Comparison of ENCODE assay signal across 26 mouse cellular contexts in genomic region chr1:139029521-139029920, GRCm38 (mm10).
DNase-seq lines count a peak whose midpoint lies in the region; ATAC-seq and TF ChIP-seq lines count a peak whose summit lies in the region.
"Had no signal": no experiment of that assay in that cellular context is flagged by ENCODE, and none has a peak within 500 bp of the region (broad histone marks: within the 10 kb centered on the region; RNA-seq: fewer than 3 reads in every experiment).

No protein-coding gene starts in this region.

- ATAC-seq in heart, embryonic 11.5 days (replicated peaks; ENCODE audit: insufficient number of reproducible peaks, low FRiP score, low TSS enrichment): no peak
- peak; percentile 48 for ATAC-seq in liver, embryonic 16.5 days (ENCODE audit: low read depth)
- ATAC-seq in liver, embryonic 11.5 days (replicated peaks; ENCODE audit: low FRiP score): no peak
- peak; percentile 68 for ATAC-seq in heart, embryonic 14.5 days (ENCODE audit: insufficient number of reproducible peaks, insufficient read depth, low FRiP score, low read depth)
- no peak for ATAC-seq in liver, postnatal 0 days
- ATAC-seq: forebrain, embryonic 16.5 days; midbrain, embryonic 15.5 days had no signal

- H3K9me3 ChIP-seq in heart, embryonic 11.5 days (replicated peaks; ENCODE audit: control insufficient read depth, low read length): no peaks in the 10 kb centered on the region
- no peaks in the 10 kb centered on the region for H3K9me3 ChIP-seq in heart, embryonic 10.5 days
- H3K9me3 ChIP-seq in liver, embryonic 16.5 days (replicated peaks; ENCODE audit: control insufficient read depth, low read length): no peaks in the 10 kb centered on the region
- H3K9me3 ChIP-seq in liver, embryonic 11.5 days (ENCODE audit: control insufficient read depth, low read length): no peaks in the 10 kb centered on the region
- H3K9me3 ChIP-seq in heart, embryonic 14.5 days (ENCODE audit: control insufficient read depth, low read length): no peaks in the 10 kb centered on the region
- no peaks in the 10 kb centered on the region for H3K9me3 ChIP-seq in liver, postnatal 0 days (ENCODE audit: low read length)
- H3K9me3 ChIP-seq: forebrain, embryonic 10.5 days; G1E; hindbrain, embryonic 15.5 days; limb, embryonic 13.5 days; megakaryocyte, embryonic 14.5 days; midbrain, embryonic 15.5 days; neural tube, embryonic 13.5 days; stomach, embryonic 15.5 days had no signal

- H3K4me3 ChIP-seq in heart, embryonic 11.5 days (ENCODE audit: low read depth, low read length): no peak overlapping the region
- H3K4me3 ChIP-seq in heart, embryonic 10.5 days: no peak overlapping the region
- no peak overlapping the region for H3K4me3 ChIP-seq in liver, embryonic 16.5 days (ENCODE audit: low read depth, low read length)
- no peak overlapping the region for H3K4me3 ChIP-seq in liver, embryonic 11.5 days (ENCODE audit: low read depth, low read length)
- H3K4me3 ChIP-seq in heart, embryonic 14.5 days (ENCODE audit: control insufficient read depth in 1 of 2, insufficient read depth in 1 of 2, low read depth in 1 of 2, low read length in 2 of 2): no peak overlapping the region
- no peak overlapping the region for H3K4me3 ChIP-seq in liver, postnatal 0 days (ENCODE audit: low read depth, low read length)
- H3K4me3 ChIP-seq: forebrain, embryonic 10.5 days; hindbrain, embryonic 15.5 days; limb, embryonic 13.5 days; megakaryocyte, embryonic 14.5 days; midbrain, embryonic 15.5 days; neural tube, embryonic 13.5 days; stomach, embryonic 15.5 days had no signal

- DNase-seq in heart, embryonic 10.5 days (ENCODE audit: low spot score): no peak
- DNase-seq in liver, embryonic 11.5 days (ENCODE audit: low spot score): no peak
- DNase-seq in liver, postnatal 0 days: no peak
- DNase-seq in neural tube, embryonic 10.5 days (ENCODE audit: extremely low spot score, low spot score): no peak
- DNase-seq: adrenal gland, adult 2 months; B cell, adult 2 months; cerebellum, adult 11-12 months; cerebellum, postnatal 14 days; gastrocnemius, postnatal 14 days; layer of hippocampus, adult 9-11 months; lung, adult 2 months; lung, postnatal 36 days; thymus, postnatal 25 days had no signal

- no peaks in the 10 kb centered on the region for H3K36me3 ChIP-seq in heart, embryonic 11.5 days (ENCODE audit: control insufficient read depth, insufficient read depth, low read length)
- H3K36me3 ChIP-seq in heart, embryonic 10.5 days: no peaks in the 10 kb centered on the region
- H3K36me3 ChIP-seq in liver, embryonic 16.5 days (ENCODE audit: control insufficient read depth, insufficient read depth): no peaks in the 10 kb centered on the region
- no peaks in the 10 kb centered on the region for H3K36me3 ChIP-seq in liver, embryonic 11.5 days (ENCODE audit: control insufficient read depth, insufficient read depth, low read length)
- H3K36me3 ChIP-seq in heart, embryonic 14.5 days (ENCODE audit: control insufficient read depth, insufficient read depth, low read length): no peaks in the 10 kb centered on the region
- no peaks in the 10 kb centered on the region for H3K36me3 ChIP-seq in liver, postnatal 0 days (replicated peaks; ENCODE audit: insufficient read depth, low read length)
- H3K36me3 ChIP-seq: forebrain, embryonic 10.5 days; hindbrain, embryonic 15.5 days; limb, embryonic 13.5 days; midbrain, embryonic 15.5 days; neural tube, embryonic 13.5 days; stomach, embryonic 15.5 days had no signal

- no peak overlapping the region for H3K4me2 ChIP-seq in heart, embryonic 11.5 days
- H3K4me2 ChIP-seq in liver, embryonic 16.5 days (ENCODE audit: low read depth, low read length): no peak overlapping the region
- no peak overlapping the region for H3K4me2 ChIP-seq in liver, embryonic 11.5 days
- no peak overlapping the region for H3K4me2 ChIP-seq in heart, embryonic 14.5 days (ENCODE audit: low read length)
- H3K4me2 ChIP-seq in liver, postnatal 0 days (ENCODE audit: low read depth, low read length): no peak overlapping the region
- H3K4me2 ChIP-seq: hindbrain, embryonic 15.5 days; limb, embryonic 13.5 days; midbrain, embryonic 15.5 days; neural tube, embryonic 13.5 days; stomach, embryonic 15.5 days had no signal

- TF ChIP-seq EP300 in liver, postnatal 0 days (IDR thresholded peaks at IDR 0.05; ENCODE audit: low read depth): peak; percentile 47; the same call in 1 of the 2 replicates

- H3K27ac ChIP-seq in heart, embryonic 11.5 days (ENCODE audit: low read depth, low read length): 0 out of 2 replicates have a peak overlapping the region, but pooled peaks have one; percentile 3
- H3K27ac ChIP-seq in heart, embryonic 10.5 days: no peak overlapping the region
- H3K27ac ChIP-seq in liver, embryonic 16.5 days (ENCODE audit: low read length): no peak overlapping the region
- no peak overlapping the region for H3K27ac ChIP-seq in liver, embryonic 11.5 days (ENCODE audit: low read depth, low read length)
- H3K27ac ChIP-seq in heart, embryonic 14.5 days (replicated peaks in 1 of 2; ENCODE audit: control insufficient read depth in 1 of 2, insufficient read depth in 1 of 2, low read depth in 2 of 2, low read length in 2 of 2): peak overlapping the region; percentile 48 to 67; a peak in 3 of 4 replicates
- no peak overlapping the region for H3K27ac ChIP-seq in liver, postnatal 0 days (ENCODE audit: low read depth)
- H3K27ac ChIP-seq: forebrain, embryonic 10.5 days; hindbrain, embryonic 15.5 days; limb, embryonic 13.5 days; midbrain, embryonic 15.5 days; neural tube, embryonic 13.5 days; stomach, embryonic 15.5 days had no signal

- H3K9ac ChIP-seq in heart, embryonic 11.5 days (ENCODE audit: low read depth, low read length): no peak overlapping the region
- H3K9ac ChIP-seq in liver, embryonic 16.5 days (ENCODE audit: low read depth, low read length): no peak overlapping the region
- H3K9ac ChIP-seq in liver, embryonic 11.5 days (ENCODE audit: low read depth, low read length): no peak overlapping the region
- H3K9ac ChIP-seq in heart, embryonic 14.5 days (ENCODE audit: low read length): no peak overlapping the region
- H3K9ac ChIP-seq in liver, postnatal 0 days (replicated peaks): no peak overlapping the region
- H3K9ac ChIP-seq: hindbrain, embryonic 15.5 days; limb, embryonic 13.5 days; midbrain, embryonic 15.5 days; neural tube, embryonic 13.5 days; stomach, embryonic 15.5 days had no signal

- no peak for TF ChIP-seq CTCF in liver, postnatal 0 days (IDR thresholded peaks at IDR 0.05; ENCODE audit: low read depth)

- H3K27me3 ChIP-seq in heart, embryonic 11.5 days (ENCODE audit: control insufficient read depth, insufficient read depth, low read length): no peaks in the 10 kb centered on the region
- H3K27me3 ChIP-seq in heart, embryonic 10.5 days (ENCODE audit: insufficient read depth, poor library complexity, severe bottlenecking): no peaks in the 10 kb centered on the region
- H3K27me3 ChIP-seq in liver, embryonic 16.5 days (ENCODE audit: control insufficient read depth, insufficient read depth, low read depth, low read length): no peaks in the 10 kb centered on the region
- no peaks in the 10 kb centered on the region for H3K27me3 ChIP-seq in liver, embryonic 11.5 days (replicated peaks; ENCODE audit: control insufficient read depth, insufficient read depth, low read length)
- H3K27me3 ChIP-seq in heart, embryonic 14.5 days (ENCODE audit: control insufficient read depth, insufficient read depth, low read length): no peaks in the 10 kb centered on the region
- no peaks in the 10 kb centered on the region for H3K27me3 ChIP-seq in liver, postnatal 0 days (ENCODE audit: insufficient read depth, low read length)
- H3K27me3 ChIP-seq: CH12.LX; hindbrain, embryonic 15.5 days; limb, embryonic 13.5 days; megakaryocyte, embryonic 14.5 days; midbrain, embryonic 15.5 days; neural tube, embryonic 13.5 days; stomach, embryonic 15.5 days had no signal

- peaks cover 14% of the 10 kb centered on the region for H3K4me1 ChIP-seq in heart, embryonic 11.5 days (ENCODE audit: control insufficient read depth, insufficient read depth, low read length)
- H3K4me1 ChIP-seq in heart, embryonic 10.5 days: peaks cover 16% of the 10 kb centered on the region
- no peaks in the 10 kb centered on the region for H3K4me1 ChIP-seq in liver, embryonic 16.5 days (ENCODE audit: control insufficient read depth, low read depth, low read length)
- H3K4me1 ChIP-seq in liver, embryonic 11.5 days (replicated peaks; ENCODE audit: control insufficient read depth, insufficient read depth, low read length): no peaks in the 10 kb centered on the region
- H3K4me1 ChIP-seq in heart, embryonic 14.5 days (ENCODE audit: control insufficient read depth in 2 of 2, insufficient read depth in 2 of 2, low read length in 2 of 2): peaks cover 4 to 21% of the 10 kb centered on the region in 2 experiments
- 0 out of 2 replicates have a peak, but pooled peaks cover 2% of the 10 kb centered on the region for H3K4me1 ChIP-seq in liver, postnatal 0 days (ENCODE audit: insufficient read depth)
- H3K4me1 ChIP-seq: hindbrain, embryonic 15.5 days; limb, embryonic 13.5 days; stomach, embryonic 15.5 days had no signal

Comparison
In these comparisons a context has a peak if more than half of its experiments do, and no peak if none do; other contexts are left out.
1. ATAC-seq: peak in liver, embryonic 16.5 days (single experiment) and heart, embryonic 14.5 days (single experiment); none in heart, embryonic 11.5 days (single experiment), liver, embryonic 11.5 days (single experiment) and liver, postnatal 0 days (single experiment).
2. H3K27ac ChIP-seq: peak in heart, embryonic 11.5 days (single experiment) and heart, embryonic 14.5 days (2 of 2); none in heart, embryonic 10.5 days (single experiment), liver, embryonic 16.5 days (single experiment), liver, embryonic 11.5 days (single experiment) and liver, postnatal 0 days (single experiment).